Mouse (Mus musculus) adrenal gland, postnatal 36 days (tissue): Measurements from ENCODE around the gene C2cd4d. TPM values are rescaled to one million over a fixed set of nuclear protein-coding genes. Genes with fewer than 3 reads are reported as not detected.

Experiments used
- DNase-seq, 2 experiments: peaks; one replicate each; pipeline ENCODE4 v3.0.0; 2021; ENCODE audit warnings: mixed read lengths in 1 of 2
- total RNA-seq, 2 experiments: library from RNA; stranded (reverse); gene quantifications; 2 replicates each; pipeline ENCODE4 v1.2.3; 2021

The C2cd4d gene
- total RNA-seq, 2 experiments from 2014 or later = 0.36 to 0.40 TPM

- DNase-seq = no peak
Observed at GRCm38 (mm10) chr3:94377028-94377923, 15.0 kb downstream of the C2cd4d start.

GRCm38 (mm10) chr3:94379831-94380510, 17.7 kb downstream of the C2cd4d start:
- DNase-seq = no peak

GRCm38 (mm10) chr3:94382308-94382707, 20.1 kb downstream of the C2cd4d start:
- DNase-seq = no peak

- peak in 1 of 2 experiments; percentile 31 for DNase-seq
Observed at GRCm38 (mm10) chr3:94383476-94383875, 21.2 kb downstream of the C2cd4d start.

- DNase-seq = no peak
Observed at GRCm38 (mm10) chr3:94386671-94387070, 24.4 kb downstream of the C2cd4d start.

- no peak for DNase-seq
Observed at GRCm38 (mm10) chr3:94387391-94387790, 25.2 kb downstream of the C2cd4d start.

GRCm38 (mm10) chr3:94388047-94388446, 25.8 kb downstream of the C2cd4d start:
- no peak for DNase-seq

GRCm38 (mm10) chr3:94389420-94389819, 27.2 kb downstream of the C2cd4d start:
- no peak for DNase-seq

GRCm38 (mm10) chr3:94391001-94391400, 28.8 kb downstream of the C2cd4d start:
- no peak for DNase-seq

GRCm38 (mm10) chr3:94392128-94392527, 29.9 kb downstream of the C2cd4d start:
- peak in 1 of 2 experiments; percentile 33 for DNase-seq

- no peak for DNase-seq
Observed at GRCm38 (mm10) chr3:94393049-94393448, 30.8 kb downstream of the C2cd4d start.

- no peak for DNase-seq
Observed at GRCm38 (mm10) chr3:94396336-94396735, 34.1 kb downstream of the C2cd4d start.

GRCm38 (mm10) chr3:94396851-94397250, 34.6 kb downstream of the C2cd4d start:
- no peak for DNase-seq

- DNase-seq = no peak
Observed at GRCm38 (mm10) chr3:94398217-94398616, 36.0 kb downstream of the C2cd4d start, which contains the start of gene Lingo4. TSS of gene Lingo4 (plus strand) at chr3:94398517.

- DNase-seq = peak; percentile 29 to 57
Observed at GRCm38 (mm10) chr3:94398943-94399481, 36.8 kb downstream of the C2cd4d start.

GRCm38 (mm10) chr3:94399663-94400310, 37.5 kb downstream of the C2cd4d start:
- no peak for DNase-seq

- no peak for DNase-seq
Observed at GRCm38 (mm10) chr3:94402451-94402850, 40.2 kb downstream of the C2cd4d start.

GRCm38 (mm10) chr3:94404366-94405054, 42.3 kb downstream of the C2cd4d start:
- DNase-seq = no peak

GRCm38 (mm10) chr3:94405561-94405960, 43.3 kb downstream of the C2cd4d start:
- no peak for DNase-seq

GRCm38 (mm10) chr3:94412530-94412929, 50.3 kb downstream of the C2cd4d start:
- DNase-seq = peak in 1 of 2 experiments; percentile 37

- peak; percentile 94 for DNase-seq
Observed at GRCm38 (mm10) chr3:94413031-94413679, 50.9 kb downstream of the C2cd4d start, which contains the start of gene Tdrkh. TSS of gene Tdrkh (plus strand) at chr3:94413273.
